Mouse (Mus musculus): Measurements from ENCODE around the gene Polr3e.
"Not testable (repeated sequence)": the region's sequence is repeated elsewhere in the genome, so short reads cannot be mapped to it uniquely, and the experiment has no call there.

Gene Polr3e

DNA sequence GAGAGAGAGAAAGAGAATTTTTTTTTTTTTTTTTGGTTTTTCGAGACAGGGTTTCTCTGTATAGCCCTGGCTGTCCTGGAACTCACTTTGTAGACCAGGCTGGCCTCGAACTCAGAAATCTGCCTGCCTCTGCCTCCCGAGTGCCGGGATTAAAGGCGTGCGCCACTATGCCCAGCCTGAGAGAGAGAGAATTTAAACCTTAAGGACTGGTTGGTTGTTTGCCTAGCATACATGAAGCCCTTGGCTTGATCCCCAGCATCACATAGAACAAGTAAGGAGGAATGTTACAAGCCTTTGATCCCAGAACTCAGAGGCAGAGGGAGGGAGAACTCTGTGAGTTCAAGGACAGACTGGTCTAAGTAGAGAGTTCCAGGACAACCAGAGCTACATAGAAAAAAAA lies 6.3 kb upstream of the Polr3e start:
- not testable (repeated sequence) for DNase-seq (ENCODE audit: extremely low spot score)

- DNase-seq (ENCODE audit: extremely low spot score) = no peak
These were observed 4.2 kb upstream of the Polr3e start for GRCm38 (mm10) chr7:120913332-120913731.

DNA sequence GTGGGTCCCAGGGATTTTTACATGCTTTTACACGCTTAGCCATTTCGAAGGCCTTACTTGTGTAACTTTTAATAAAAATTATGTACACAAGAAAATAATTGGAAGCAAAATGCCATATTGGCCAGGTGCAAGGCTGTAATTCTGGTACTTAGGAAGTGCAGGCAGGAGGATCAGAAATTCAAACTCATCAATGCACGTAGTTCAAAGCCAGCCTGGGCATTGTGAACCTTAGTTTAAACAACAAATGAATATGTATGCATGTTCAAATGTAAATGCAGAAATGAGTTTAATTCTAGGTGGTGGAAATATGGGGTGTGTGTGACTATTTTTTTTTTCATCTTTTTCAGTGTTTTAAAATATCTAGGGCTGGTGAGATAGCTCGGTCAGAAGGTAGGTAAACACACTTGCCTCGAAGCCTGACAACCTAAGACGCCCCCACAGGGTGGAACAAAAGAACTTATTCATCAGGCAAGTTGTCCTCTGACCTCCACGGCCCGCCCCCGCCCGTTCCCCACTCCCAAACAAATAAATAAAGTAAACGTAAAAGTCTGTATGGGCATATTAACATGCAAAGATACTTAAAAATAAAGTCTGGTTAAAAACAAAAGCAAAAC lies 1.2 kb upstream of the Polr3e start:
- peak; percentile 45 for DNase-seq (ENCODE audit: extremely low spot score)

GRCm38 (mm10) chr7:120917279-120917591 lies 309 bp upstream of the Polr3e start:
- DNase-seq (ENCODE audit: extremely low spot score) = no peak

DNA sequence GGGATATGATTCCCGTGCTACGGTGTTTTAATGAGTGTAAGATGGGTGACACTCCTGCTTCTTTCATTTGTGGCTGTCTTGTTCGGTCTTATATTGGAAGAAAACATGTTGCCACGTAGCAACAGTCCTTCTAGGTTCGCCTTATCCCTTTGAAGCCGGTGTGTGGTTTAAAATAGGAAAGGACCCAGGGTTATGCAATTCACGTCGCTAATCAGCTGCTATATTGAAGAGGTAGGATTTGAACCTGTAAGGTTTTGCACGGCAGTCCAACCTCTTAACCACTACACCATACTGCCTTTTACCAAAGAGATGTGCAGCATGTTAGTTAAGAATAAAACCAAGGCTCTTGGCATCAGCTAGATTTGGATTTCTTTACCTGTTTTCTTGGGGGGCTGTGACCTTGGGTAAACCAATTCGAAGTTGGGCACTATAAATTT lies 1.0 kb downstream of the Polr3e start:
- peak; percentile 86 for DNase-seq (ENCODE audit: extremely low spot score)

DNA sequence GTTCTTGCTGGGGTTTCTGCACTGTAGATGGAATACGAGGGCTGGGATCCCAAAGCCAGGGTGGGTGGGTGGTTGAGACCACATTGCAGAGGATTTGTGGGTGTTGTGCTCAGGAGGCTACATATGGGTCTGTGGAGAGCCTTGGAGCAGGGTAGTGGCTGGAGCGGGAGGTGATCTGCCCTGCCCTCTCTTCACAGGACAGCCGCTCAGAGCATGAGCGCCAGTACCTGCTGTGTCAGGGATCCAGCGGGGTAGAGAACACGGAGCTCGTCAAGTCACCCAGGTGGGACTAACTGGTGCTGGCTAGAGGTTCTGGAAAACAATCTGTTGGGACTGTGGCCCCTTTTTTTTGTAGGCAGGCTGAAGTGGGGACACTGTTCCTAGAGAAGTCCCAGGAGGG lies 15.6 kb downstream of the Polr3e start:
- DNase-seq (ENCODE audit: extremely low spot score) = no peak

GRCm38 (mm10) chr7:120933680-120934195 lies 16.2 kb downstream of the Polr3e start:
- DNase-seq (ENCODE audit: extremely low spot score) = no peak

DNA sequence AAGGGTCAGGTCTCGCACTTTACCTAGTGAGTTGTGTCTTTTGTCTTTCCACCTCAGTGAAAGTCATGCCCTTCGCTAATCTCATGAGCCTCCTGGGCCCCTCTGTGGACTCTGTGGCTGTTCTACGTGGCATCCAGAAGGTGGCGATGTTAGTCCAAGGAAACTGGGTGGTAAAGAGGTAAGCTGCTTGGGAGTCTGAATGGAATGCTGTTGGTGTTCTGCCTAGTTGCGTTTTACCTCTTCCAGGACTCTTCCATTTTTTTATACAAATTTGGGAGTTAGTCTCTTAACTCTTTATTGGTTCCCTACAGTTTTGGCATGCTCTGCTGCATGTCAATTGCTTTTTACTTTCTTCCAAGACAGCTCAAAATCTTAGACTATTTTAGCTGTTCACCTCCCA lies 17.2 kb downstream of the Polr3e start:
- DNase-seq (ENCODE audit: extremely low spot score) = peak; percentile 62

DNA sequence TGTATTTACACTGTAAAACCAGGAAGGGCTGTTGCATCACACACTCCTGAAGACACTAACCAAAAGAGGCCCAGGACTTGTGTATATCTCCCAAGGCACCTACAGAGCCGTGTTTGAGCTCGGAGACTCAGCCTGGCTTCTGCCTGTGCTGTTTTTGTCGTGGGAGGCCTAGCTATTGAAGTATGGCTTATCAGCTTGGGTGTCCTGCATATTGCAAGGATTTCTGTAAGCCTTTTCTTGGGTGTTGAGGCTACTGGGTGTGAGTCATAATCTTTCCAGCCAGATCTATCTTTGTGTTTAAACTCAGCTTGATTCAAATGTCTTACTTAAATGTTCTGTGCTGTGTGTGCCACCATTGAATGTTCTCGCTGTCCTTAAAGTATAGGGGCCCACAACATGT lies 19.0 kb downstream of the Polr3e start:
- no peak for DNase-seq (ENCODE audit: extremely low spot score)

- DNase-seq (ENCODE audit: extremely low spot score) = no peak
These were observed 20.7 kb downstream of the Polr3e start for GRCm38 (mm10) chr7:120938206-120938605.

DNA sequence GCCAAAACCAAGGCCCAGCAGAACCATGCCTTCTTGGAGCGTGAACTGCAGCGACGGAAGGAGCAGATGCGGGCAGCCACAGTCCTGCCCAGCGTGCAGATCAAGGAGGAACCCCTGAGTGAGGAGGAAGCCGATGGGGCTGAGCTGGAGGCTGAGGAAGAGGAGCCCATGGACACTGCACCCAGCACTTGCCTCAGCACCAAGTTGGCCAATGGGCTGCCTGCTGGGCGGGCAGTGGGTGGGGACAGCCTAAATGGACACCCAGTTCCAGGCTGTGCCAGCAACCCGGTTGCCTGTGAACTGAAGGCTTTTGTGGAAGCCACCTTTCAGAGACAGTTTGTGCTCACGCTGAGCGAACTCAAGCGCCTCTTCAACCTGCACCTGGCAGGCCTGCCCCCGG lies 22.8 kb downstream of the Polr3e start:
- no peak for DNase-seq (ENCODE audit: extremely low spot score)

GRCm38 (mm10) chr7:120941214-120941613 lies 23.7 kb downstream of the Polr3e start:
- no peak for DNase-seq (ENCODE audit: extremely low spot score)

DNA sequence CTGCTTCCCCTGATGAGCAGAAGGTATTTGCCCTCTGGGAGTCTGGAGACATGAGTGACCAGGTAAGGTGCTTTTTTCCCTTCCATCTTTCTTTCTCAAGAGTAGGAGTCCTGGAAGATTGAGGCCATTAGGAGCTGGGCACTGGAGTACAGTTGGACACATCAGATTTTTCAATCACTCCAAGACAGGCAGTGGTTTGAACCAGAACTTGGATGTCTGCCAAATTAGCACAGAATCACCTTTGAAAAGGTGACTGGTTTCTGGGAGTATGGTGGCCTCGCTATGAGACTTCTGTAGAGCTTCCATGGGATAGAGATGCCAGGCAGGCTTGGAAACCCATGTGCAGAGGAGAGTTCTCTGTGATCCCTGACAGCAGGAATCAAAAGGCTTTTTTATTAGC lies 25.0 kb downstream of the Polr3e start:
- DNase-seq (ENCODE audit: extremely low spot score) = no peak

DNA sequence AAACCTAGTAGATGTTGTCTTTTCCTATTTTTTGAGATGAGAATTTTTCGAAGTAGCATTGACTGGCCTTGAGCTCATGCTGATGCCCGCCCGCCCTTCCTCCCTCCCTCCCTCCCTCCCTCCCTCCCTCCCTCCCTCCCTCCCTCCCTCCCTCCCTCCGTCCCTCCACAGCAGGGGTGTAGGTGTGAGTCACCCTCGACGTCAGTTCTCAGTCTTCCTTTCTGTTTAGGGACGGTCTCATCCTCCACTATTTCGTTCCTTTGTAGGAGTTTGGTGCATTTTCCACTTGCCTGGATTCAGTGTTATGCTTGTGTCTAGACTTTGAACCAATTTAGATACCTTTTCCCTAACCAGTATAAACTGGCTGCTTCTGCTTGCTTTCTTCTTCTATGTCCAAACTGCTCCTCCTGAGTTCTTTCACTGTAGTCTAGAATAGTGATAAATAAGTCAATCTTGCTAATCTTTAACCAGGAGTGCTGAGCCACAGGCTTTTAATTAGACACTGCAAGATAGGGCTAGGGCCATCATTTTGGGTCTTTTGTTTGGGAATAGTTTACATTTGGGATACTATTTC lies 26.5 kb downstream of the Polr3e start:
- DNase-seq (ENCODE audit: extremely low spot score) = no peak

GRCm38 (mm10) chr7:120953591-120953990 lies 36.0 kb downstream of the Polr3e start:
- DNase-seq (ENCODE audit: extremely low spot score) = not testable (repeated sequence)

- no peak for DNase-seq (ENCODE audit: extremely low spot score)
These were observed 42.6 kb downstream of the Polr3e start for GRCm38 (mm10) chr7:120960116-120960515.

GRCm38 (mm10) chr7:120960601-120961000 lies 43.1 kb downstream of the Polr3e start:
- DNase-seq (ENCODE audit: extremely low spot score) = no peak

GRCm38 (mm10) chr7:120961893-120962292 lies 44.3 kb downstream of the Polr3e start:
- DNase-seq (ENCODE audit: extremely low spot score) = no peak

- no peak for DNase-seq (ENCODE audit: extremely low spot score)
These were observed 45.6 kb downstream of the Polr3e start for GRCm38 (mm10) chr7:120963126-120963525.

- no peak for DNase-seq (ENCODE audit: extremely low spot score)
These were observed 51.7 kb downstream of the Polr3e start for GRCm38 (mm10) chr7:120969221-120969620.

- no peak for DNase-seq (ENCODE audit: extremely low spot score)
These were observed 52.6 kb downstream of the Polr3e start for GRCm38 (mm10) chr7:120970112-120970511.

GRCm38 (mm10) chr7:120972471-120972870 lies 54.9 kb downstream of the Polr3e start:
- DNase-seq (ENCODE audit: extremely low spot score) = not testable (repeated sequence)

- no peak for DNase-seq (ENCODE audit: extremely low spot score)
These were observed 56.5 kb downstream of the Polr3e start for GRCm38 (mm10) chr7:120974001-120974400.

GRCm38 (mm10) chr7:120977063-120977462 lies 59.5 kb downstream of the Polr3e start:
- no peak for DNase-seq (ENCODE audit: extremely low spot score)

All from embryo, embryonic 9.5 days (tissue).